Mouse (Mus musculus) bone marrow, adult 2 months (tissue): ENCODE measurements around the gene Ppp1r15b. TPM values are rescaled to one million over a fixed set of nuclear protein-coding genes. Genes with fewer than 3 reads are reported as not detected.

Experiments
- H3K27ac ChIP-seq: fragments of 200-500 bp; 2 replicates; pipeline ENCODE4 v1.5.1; 2012; ENCODE audit warnings: low read depth, mild to moderate bottlenecking, control low read depth, inconsistent platforms, low read length; ENCODE audit not compliant: control insufficient read depth, poor library complexity, insufficient read depth
- H3K4me1 ChIP-seq: fragments of 200-500 bp; 2 replicates; pipeline ENCODE4 v1.6.1; 2011; ENCODE audit warnings: low read length; ENCODE audit not compliant: control insufficient read depth, insufficient read depth
- H3K4me3 ChIP-seq: fragments of 200-500 bp; replicated peaks from 2 replicates; pipeline ENCODE3; 2011; ENCODE audit warnings: mild to moderate bottlenecking, low read depth, low read length, control low read depth; ENCODE audit not compliant: control insufficient read depth
- CTCF ChIP-seq: fragments of 200-500 bp; IDR thresholded peaks from 2 replicates; pipeline ENCODE4 v1.5.1; 2011; ENCODE audit warnings: low read length, control low read depth; ENCODE audit not compliant: control insufficient read depth, insufficient read depth
- POLR2A ChIP-seq: fragments of 200-500 bp; IDR thresholded peaks from 2 replicates; pipeline ENCODE4 v1.6.1; 2011; ENCODE audit warnings: low read depth, mild to moderate bottlenecking, control low read depth, low read length, borderline replicate concordance; ENCODE audit not compliant: control insufficient read depth
- WGBS: fragments of 180-500 bp; shearing (Covaris S2); methylation state at CpG from one replicate; pipeline ENCODE4 v1.1.7; 2018; 5-methylcytosine and 5-hydroxymethylcytosine counted together
- polyA plus RNA-seq: library from polyadenylated mRNA; stranded (reverse); fragments of >200 nt; gene quantifications from 2 replicates; pipeline ENCODE4 v1.2.4, GENCODE M21; 2011; ENCODE audit warnings: low replicate concordance; ENCODE audit not compliant: missing spikeins, insufficient read depth, insufficient read length

Gene Ppp1r15b
- polyA plus RNA-seq = 51.2 and 59.4 TPM in 2 replicates

GRCm38 (mm10) chr1:133130638-133131560 lies at the start of gene Ppp1r15b:
Gene Ppp1r15b, plus strand, starts transcription at chr1:133131143.
- Histone ChIP-seq H3K4me1 (peaks cover 2% of the 10 kb centered on the region; the same call in 1 of the 2 replicates), H3K4me3 (peak within 1 kb of the TSS; percentile 88), H3K27ac (peak within 1 kb of the TSS; percentile 97)
- no peak for TF ChIP-seq CTCF
- TF ChIP-seq POLR2A = peak; percentile 97
- WGBS = under 1% methylated on average over 72 of the region's 72 CpGs

GRCm38 (mm10) chr1:133083003-133083546 lies 47.9 kb upstream of the Ppp1r15b start:
- TF ChIP-seq CTCF = no peak; the same call in 1 of the 2 replicates
- no peak for TF ChIP-seq POLR2A
- peak overlapping the region; percentile 94 for H3K27ac ChIP-seq
- WGBS = 54% methylated on average over 5 of the region's 5 CpGs

GRCm38 (mm10) chr1:133083942-133084625 lies 46.9 kb upstream of the Ppp1r15b start:
- TF ChIP-seq POLR2A = peak; percentile 38; the same call in 1 of the 2 replicates
- TF ChIP-seq CTCF = no peak
- Histone ChIP-seq H3K4me3 (no peak overlapping the region), H3K4me1 (peaks cover 4% of the 10 kb centered on the region), H3K27ac (peak overlapping the region; percentile 94)
- WGBS = 66% methylated on average over 11 of the region's 11 CpGs

More at GRCm38 (mm10) chr1:133083003-133083546, 47.9 kb upstream of the Ppp1r15b start:
- Histone ChIP-seq H3K4me1 (peaks cover 4% of the 10 kb centered on the region), H3K4me3 (no peak overlapping the region)

GRCm38 (mm10) chr1:133084708-133085416 lies 46.1 kb upstream of the Ppp1r15b start:
- WGBS = 66% methylated on average over 14 of the region's 14 CpGs
- Histone ChIP-seq H3K4me1 (peaks cover 4% of the 10 kb centered on the region), H3K4me3 (no peak overlapping the region), H3K27ac (peak overlapping the region; percentile 94)
- no peak for TF ChIP-seq CTCF
- no peak for TF ChIP-seq POLR2A

GRCm38 (mm10) chr1:133085417-133085742 lies 45.6 kb upstream of the Ppp1r15b start:
- H3K4me3 ChIP-seq = no peak overlapping the region
- H3K27ac ChIP-seq = peak overlapping the region; percentile 35
- no peak for TF ChIP-seq CTCF
- no peak for TF ChIP-seq POLR2A
- 88% methylated on average over 8 of the region's 8 CpGs for WGBS
- peaks cover 4% of the 10 kb centered on the region for H3K4me1 ChIP-seq

GRCm38 (mm10) chr1:133086804-133087203 lies 44.1 kb upstream of the Ppp1r15b start:
- 86% methylated on average over 10 of the region's 10 CpGs for WGBS
- Histone ChIP-seq H3K4me3 (no peak overlapping the region), H3K27ac (no peak overlapping the region; the same call in 1 of the 2 replicates), H3K4me1 (peaks cover 4% of the 10 kb centered on the region)
- TF ChIP-seq POLR2A (no peak), CTCF (no peak)

GRCm38 (mm10) chr1:133087206-133087905 lies 43.6 kb upstream of the Ppp1r15b start:
- H3K4me1 ChIP-seq = peaks cover 4% of the 10 kb centered on the region
- WGBS = 52% methylated on average over 7 of the region's 7 CpGs

More at GRCm38 (mm10) chr1:133087206-133087905, 43.6 kb upstream of the Ppp1r15b start:
- no peak overlapping the region for H3K4me3 ChIP-seq
- TF ChIP-seq CTCF (peak; percentile 84), POLR2A (no peak)
- H3K27ac ChIP-seq = peak overlapping the region; percentile 31
